Mouse (Mus musculus): ENCODE measurements around the gene Psmd10. TPM values are rescaled to one million over a fixed set of nuclear protein-coding genes. Genes with fewer than 3 reads are reported as not detected.

Gene Psmd10
- polyA plus RNA-seq (2016; fragmentation: Nextera tagmentation; extraction: Ambion mirVana), result 35.9 and 36.7 TPM in 2 replicates

DNA sequence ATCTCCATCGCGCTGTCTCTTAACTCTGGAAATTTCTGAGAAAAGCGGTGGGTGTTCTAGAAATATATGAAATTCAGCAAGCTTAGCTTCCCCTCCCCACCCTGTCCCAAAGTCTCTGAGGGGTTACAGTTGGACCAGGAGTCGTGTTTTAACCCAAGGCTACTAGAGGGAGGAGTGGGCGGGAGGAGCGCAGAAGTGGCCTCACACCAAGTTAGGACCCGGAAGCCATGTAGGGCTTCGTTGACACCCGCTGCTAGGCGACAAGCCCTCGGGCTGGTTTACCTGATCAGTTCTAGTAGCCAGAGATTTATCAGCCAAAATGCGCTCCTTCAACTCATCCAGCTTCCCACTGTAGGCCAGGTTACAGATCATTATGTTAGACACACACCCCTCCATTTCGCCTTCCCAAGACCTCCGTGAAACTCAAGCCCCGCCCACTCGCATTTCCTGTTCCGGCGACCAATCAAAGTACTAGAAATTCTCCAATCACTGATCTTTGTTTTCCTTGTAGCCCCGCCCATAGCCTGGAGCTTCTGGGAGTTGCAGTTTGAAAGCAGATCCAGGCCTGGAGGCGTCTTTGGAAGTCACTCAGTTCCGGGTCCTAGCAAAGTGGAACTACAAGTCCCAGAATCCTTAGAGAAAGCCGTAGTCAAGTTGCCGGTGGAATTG lies at the start of gene Psmd10, which contains the start of gene Atg4a:
Psmd10 (minus strand) TSS at position 457 of the 669 bp plus-strand sequence.
Atg4a (plus strand) TSS at position 636 of the 669 bp plus-strand sequence.
- no peaks in the 10 kb centered on the region for H3K36me3 ChIP-seq
- H3K9ac ChIP-seq, result peak within 1 kb of the TSS; percentile 44; the same call in 1 of the 2 replicates
- H3K4me1 ChIP-seq, result no peaks in the 10 kb centered on the region
- peak; percentile 96 for ATAC-seq (ENCODE audit: insufficient number of reproducible peaks, insufficient read depth, low FRiP score, low TSS enrichment)
- H3K27me3 ChIP-seq, result 0 out of 2 replicates have a peak, but pooled peaks cover 5% of the 10 kb centered on the region
- 24% methylated on average over 23 of the region's 23 CpGs for WGBS
- H3K4me3 ChIP-seq, result peak within 1 kb of the TSS; percentile 43
- no peaks in the 10 kb centered on the region for H3K9me3 ChIP-seq
- H3K4me2 ChIP-seq (replicated peaks), result peak within 1 kb of the TSS; percentile 51
- no peak within 1 kb of the TSS for H3K27ac ChIP-seq

DNA sequence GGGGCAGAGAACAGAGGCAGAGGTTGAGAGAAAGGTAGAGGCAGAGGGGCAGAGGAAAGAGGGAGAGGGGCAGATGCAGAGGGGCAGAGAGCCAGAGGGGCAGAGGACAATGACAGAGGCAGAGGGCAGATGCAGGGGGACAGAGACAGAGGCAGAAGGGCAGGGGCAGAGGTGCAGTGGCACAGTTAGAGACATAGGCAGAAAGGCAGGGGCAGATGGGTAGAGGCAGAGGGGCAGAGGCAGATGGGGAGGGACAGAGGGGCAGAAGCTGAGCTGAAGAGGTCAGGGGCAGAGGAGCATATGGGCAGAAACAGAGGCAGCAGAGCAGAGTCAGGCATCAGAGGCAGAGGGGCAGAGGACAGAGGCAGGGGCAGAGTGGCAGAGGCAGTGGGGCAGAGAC lies 42.4 kb upstream of the Psmd10 start:
- Histone ChIP-seq H3K9ac (no peak overlapping the region), H3K4me3 (no peak overlapping the region), H3K36me3 (no peaks in the 10 kb centered on the region), H3K27ac (no peak overlapping the region), H3K4me2 (replicated peaks) (no peak overlapping the region), H3K27me3 (peaks cover 30% of the 10 kb centered on the region), H3K9me3 (no peaks in the 10 kb centered on the region), H3K4me1 (no peaks in the 10 kb centered on the region)
- ATAC-seq (ENCODE audit: insufficient number of reproducible peaks, insufficient read depth, low FRiP score, low TSS enrichment), result no peak

DNA sequence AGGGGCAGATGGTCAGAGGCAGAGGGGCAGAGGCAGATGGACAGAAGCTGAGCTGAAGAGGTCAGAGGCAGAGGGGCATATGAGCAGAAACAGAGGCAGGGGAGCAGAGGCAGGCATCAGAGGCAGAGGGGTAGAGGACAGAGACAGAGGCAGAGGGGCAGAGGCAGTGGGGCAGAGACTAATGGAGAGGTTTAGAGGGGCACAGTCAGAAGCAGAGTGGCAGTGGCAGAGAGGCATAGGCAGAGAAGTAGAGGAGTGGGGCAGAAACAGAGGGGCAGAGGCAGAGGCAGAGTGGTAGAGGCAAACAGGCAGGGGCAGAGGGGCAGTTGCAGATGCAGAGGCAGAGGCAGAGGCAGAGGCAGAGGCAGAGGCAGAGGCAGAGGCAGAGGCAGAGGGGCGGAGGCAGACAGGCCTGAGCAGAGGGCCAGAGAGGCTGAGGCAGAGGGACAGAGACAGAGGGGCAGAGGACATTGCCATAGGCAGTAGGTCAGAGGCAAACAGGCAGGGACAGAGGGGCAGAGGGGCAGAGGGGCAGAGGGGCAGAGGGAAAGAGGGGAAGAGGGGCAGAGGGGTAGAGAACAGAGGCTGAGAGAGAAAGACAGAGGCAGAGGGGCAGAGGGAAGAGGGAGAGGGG lies 41.5 kb upstream of the Psmd10 start:
- Histone ChIP-seq H3K9ac (no peak overlapping the region), H3K27me3 (peaks cover 33% of the 10 kb centered on the region), H3K4me3 (no peak overlapping the region), H3K9me3 (no peaks in the 10 kb centered on the region), H3K27ac (no peak overlapping the region), H3K36me3 (no peaks in the 10 kb centered on the region), H3K4me2 (replicated peaks) (no peak overlapping the region), H3K4me1 (no peaks in the 10 kb centered on the region)
- ATAC-seq (ENCODE audit: insufficient number of reproducible peaks, insufficient read depth, low FRiP score, low TSS enrichment), result no peak
- WGBS, result 80% methylated on average over 1 of the region's 1 CpGs

DNA sequence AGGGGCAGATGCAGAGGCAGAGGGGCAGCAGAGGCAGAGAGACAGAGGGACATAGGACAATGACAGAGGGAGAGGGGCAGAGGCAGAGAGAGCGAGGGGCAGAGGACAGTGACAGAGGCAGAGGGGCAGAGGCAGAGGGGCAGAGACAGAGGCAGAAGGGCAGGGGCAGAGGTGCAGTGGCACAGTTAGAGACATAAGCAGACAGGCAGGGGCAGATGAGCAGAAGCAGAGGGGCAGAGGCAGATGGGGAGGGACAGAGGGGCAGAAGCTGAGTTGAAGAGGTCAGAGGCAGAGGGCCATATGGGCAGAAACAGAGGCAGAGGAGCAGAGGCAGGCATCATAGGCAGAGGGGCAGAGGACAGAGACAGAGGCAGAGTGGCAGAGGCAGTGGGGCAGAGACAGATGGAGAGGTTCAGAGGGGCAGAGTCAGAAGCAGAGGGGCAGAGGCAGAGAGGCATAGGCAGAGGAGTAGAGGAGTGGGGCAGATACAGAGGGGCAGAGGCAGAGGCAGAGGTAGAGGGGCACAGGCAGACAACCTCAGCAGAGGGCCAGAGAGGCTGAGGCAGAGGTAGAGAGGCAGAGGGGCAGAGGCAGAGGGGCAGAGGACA lies 40.5 kb upstream of the Psmd10 start:
- no peak overlapping the region for H3K9ac ChIP-seq
- ATAC-seq (ENCODE audit: insufficient number of reproducible peaks, insufficient read depth, low FRiP score, low TSS enrichment), result peak; percentile 81
- 87% methylated on average over 1 of the region's 1 CpGs for WGBS
- H3K27ac ChIP-seq, result no peak overlapping the region
- peaks cover 33% of the 10 kb centered on the region for H3K27me3 ChIP-seq
- no peaks in the 10 kb centered on the region for H3K4me1 ChIP-seq
- no peaks in the 10 kb centered on the region for H3K9me3 ChIP-seq
- no peak overlapping the region for H3K4me3 ChIP-seq
- H3K4me2 ChIP-seq (replicated peaks), result no peak overlapping the region
- no peaks in the 10 kb centered on the region for H3K36me3 ChIP-seq

DNA sequence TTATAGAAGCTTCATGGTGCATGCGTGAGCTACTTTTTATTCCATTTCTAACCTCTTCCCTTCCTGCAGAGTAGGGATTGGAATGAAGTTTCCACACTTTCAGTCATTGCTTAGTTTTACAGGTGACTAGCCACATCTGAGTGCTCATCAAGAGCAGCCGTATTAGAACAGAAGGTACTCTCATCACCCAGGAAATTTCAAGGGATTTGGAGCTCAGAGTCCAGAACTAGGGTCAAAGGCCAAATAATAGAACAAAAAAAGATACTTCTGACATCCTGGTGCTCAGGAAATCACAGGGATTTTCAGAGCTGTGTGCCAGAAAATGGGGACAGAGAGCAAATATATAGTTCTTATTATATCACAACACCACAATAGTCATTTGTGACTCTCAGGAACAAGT lies 28.7 kb upstream of the Psmd10 start:
- Histone ChIP-seq H3K9me3 (no peaks in the 10 kb centered on the region), H3K4me2 (replicated peaks) (no peak overlapping the region), H3K4me3 (no peak overlapping the region), H3K36me3 (no peaks in the 10 kb centered on the region), H3K27me3 (peaks cover 26% of the 10 kb centered on the region; the same call in 1 of the 2 replicates), H3K27ac (no peak overlapping the region), H3K4me1 (no peaks in the 10 kb centered on the region; the same call in 1 of the 2 replicates), H3K9ac (no peak overlapping the region)
- no peak for ATAC-seq (ENCODE audit: insufficient number of reproducible peaks, insufficient read depth, low FRiP score, low TSS enrichment)
- WGBS, result 76% methylated on average over 2 of the region's 2 CpGs

DNA sequence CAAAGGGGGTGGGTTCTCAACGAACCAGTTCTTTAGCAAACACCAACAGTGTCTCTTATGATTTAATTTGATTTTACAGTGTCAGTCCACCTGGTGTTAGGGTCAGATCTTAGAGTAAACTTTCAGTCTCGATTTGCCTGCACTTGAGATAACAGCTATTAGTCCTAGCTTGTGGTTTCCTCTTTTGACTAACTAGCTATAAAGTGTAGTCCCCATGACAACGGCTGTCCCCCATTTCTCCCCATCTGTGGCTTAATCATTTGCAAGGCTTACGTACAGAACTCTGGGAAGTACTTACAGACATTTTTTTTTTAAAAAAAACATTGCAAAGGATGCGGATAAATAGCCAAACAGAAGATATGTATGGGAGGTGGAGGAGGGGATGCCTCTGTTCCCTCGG lies 28.3 kb upstream of the Psmd10 start:
- no peak overlapping the region for H3K4me3 ChIP-seq
- no peaks in the 10 kb centered on the region for H3K9me3 ChIP-seq
- no peaks in the 10 kb centered on the region for H3K36me3 ChIP-seq
- H3K27me3 ChIP-seq, result peaks cover 26% of the 10 kb centered on the region; the same call in 1 of the 2 replicates
- 55% methylated on average over 6 of the region's 6 CpGs for WGBS
- H3K27ac ChIP-seq, result no peak overlapping the region
- ATAC-seq (ENCODE audit: insufficient number of reproducible peaks, insufficient read depth, low FRiP score, low TSS enrichment), result no peak
- no peak overlapping the region for H3K4me2 ChIP-seq (replicated peaks)
- no peak overlapping the region for H3K9ac ChIP-seq
- no peaks in the 10 kb centered on the region; the same call in 1 of the 2 replicates for H3K4me1 ChIP-seq

DNA sequence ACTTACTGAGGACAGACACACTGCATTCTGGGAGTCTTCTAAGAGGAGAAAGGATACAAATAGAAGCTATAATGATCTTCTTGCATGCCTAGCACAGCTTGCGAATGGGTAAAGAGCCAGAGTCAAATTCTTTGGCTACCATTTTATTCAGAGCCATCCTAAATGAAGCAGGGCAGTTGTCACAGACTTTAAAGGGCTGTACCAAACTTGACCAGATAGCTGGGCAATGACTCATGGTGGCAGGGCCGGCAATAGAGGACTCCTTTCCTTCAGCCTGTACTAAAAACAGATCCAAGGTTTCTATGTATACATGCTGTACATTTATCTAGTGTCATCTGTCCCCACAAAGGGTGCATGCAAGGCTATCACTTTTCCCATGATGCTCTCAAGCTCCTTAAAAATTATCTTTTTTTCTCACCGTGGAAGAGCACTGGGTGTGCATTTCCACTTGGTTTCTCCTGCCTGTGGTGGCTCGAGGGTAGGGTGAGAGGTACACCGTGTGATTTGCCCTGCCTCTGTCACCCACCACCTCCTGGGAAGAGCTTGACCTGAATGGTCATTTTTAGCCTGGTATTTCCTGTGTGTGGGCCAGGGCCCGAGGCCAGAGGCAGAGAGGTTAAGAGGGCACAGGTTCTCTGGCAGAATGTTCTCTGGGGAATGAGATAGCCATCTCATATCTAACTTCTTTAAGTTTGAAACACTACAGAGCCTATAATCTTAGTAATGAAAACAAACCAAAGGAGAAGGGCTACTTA lies 26.9 kb upstream of the Psmd10 start:
- Histone ChIP-seq H3K4me2 (replicated peaks) (no peak overlapping the region), H3K27me3 (peaks cover 25% of the 10 kb centered on the region; the same call in 1 of the 2 replicates), H3K36me3 (no peaks in the 10 kb centered on the region), H3K4me1 (no peaks in the 10 kb centered on the region; the same call in 1 of the 2 replicates), H3K27ac (no peak overlapping the region), H3K9me3 (no peaks in the 10 kb centered on the region), H3K9ac (no peak overlapping the region), H3K4me3 (no peak overlapping the region)
- 30% methylated on average over 6 of the region's 6 CpGs for WGBS
- no peak for ATAC-seq (ENCODE audit: insufficient number of reproducible peaks, insufficient read depth, low FRiP score, low TSS enrichment)

DNA sequence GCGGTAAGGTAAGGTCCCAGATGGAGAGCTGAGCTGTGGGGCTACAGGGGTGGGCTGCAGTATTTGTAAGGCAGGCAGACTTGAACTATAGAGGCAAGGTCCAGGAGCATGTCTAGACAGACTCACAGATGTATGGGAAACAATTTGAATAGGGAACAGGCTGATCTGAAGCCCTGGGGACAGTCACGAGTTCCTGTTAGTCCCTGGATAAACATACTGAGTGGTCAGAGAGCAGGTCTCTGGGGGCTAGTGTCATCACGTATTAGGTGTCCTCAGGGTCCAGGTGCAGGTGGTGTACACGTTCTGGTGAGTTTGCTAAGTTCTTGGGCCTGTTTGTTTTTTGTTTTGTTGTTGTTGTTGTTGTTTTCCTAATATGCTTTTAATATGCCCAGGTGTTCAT lies 23.6 kb upstream of the Psmd10 start:
- WGBS, result 43% methylated on average over 4 of the region's 4 CpGs
- H3K27ac ChIP-seq, result no peak overlapping the region
- no peak overlapping the region for H3K4me3 ChIP-seq
- H3K4me2 ChIP-seq (replicated peaks), result no peak overlapping the region
- H3K9ac ChIP-seq, result no peak overlapping the region
- no peaks in the 10 kb centered on the region; the same call in 1 of the 2 replicates for H3K4me1 ChIP-seq
- H3K36me3 ChIP-seq, result no peaks in the 10 kb centered on the region
- peaks cover 26% of the 10 kb centered on the region; the same call in 1 of the 2 replicates for H3K27me3 ChIP-seq
- ATAC-seq (ENCODE audit: insufficient number of reproducible peaks, insufficient read depth, low FRiP score, low TSS enrichment), result no peak
- H3K9me3 ChIP-seq, result no peaks in the 10 kb centered on the region

DNA sequence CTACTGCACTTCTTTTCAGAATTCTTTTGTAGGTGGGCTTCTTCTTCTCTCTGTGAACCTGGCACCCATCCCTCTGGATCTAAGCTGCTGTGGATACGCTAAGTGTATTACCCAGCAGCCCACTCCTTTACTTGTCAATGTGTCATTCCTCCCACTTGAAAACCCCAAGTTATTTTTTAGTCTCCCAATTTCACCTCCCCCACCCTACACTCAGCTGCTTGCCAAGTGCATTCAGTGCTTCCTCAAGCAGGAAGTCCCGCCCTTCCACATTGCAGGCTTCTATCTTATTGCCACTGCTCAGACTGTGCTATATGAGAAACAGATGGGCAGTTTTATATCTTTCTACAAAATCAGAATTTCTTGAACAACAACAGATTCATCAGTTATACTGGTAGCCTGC lies 23.0 kb upstream of the Psmd10 start:
- Histone ChIP-seq H3K9me3 (no peaks in the 10 kb centered on the region), H3K4me3 (no peak overlapping the region), H3K4me2 (replicated peaks) (no peak overlapping the region), H3K27ac (no peak overlapping the region), H3K36me3 (no peaks in the 10 kb centered on the region), H3K27me3 (peaks cover 24% of the 10 kb centered on the region; the same call in 1 of the 2 replicates), H3K4me1 (no peaks in the 10 kb centered on the region; the same call in 1 of the 2 replicates), H3K9ac (no peak overlapping the region)
- 0 out of 2 replicates have a peak, but pooled peaks have one; percentile 28 for ATAC-seq (ENCODE audit: insufficient number of reproducible peaks, insufficient read depth, low FRiP score, low TSS enrichment)
- WGBS, result 53% methylated on average over 2 of the region's 2 CpGs

DNA sequence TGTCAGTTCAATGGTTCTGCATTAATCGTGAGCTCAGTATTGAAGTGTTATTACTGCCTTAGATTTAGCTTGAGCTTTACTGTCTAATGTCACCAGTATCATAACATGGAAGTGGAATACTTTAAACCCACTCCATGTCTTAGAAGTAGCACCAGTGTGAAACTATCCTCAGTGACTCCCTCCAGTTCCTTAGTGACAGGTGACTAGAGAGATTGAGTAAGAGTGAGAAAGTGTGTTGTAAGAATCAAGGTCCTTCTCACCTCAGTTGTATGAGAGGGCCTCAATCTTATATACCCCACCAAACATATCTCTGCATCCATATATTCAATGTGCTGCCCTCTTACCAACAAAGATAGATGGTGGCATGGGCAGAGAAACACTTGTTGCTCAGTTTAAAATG lies 22.4 kb upstream of the Psmd10 start:
- 95% methylated on average over 1 of the region's 1 CpGs for WGBS
- Histone ChIP-seq H3K9me3 (no peaks in the 10 kb centered on the region), H3K36me3 (no peaks in the 10 kb centered on the region), H3K9ac (no peak overlapping the region), H3K27ac (no peak overlapping the region), H3K4me2 (replicated peaks) (no peak overlapping the region), H3K27me3 (peaks cover 22% of the 10 kb centered on the region; the same call in 1 of the 2 replicates), H3K4me1 (no peaks in the 10 kb centered on the region; the same call in 1 of the 2 replicates), H3K4me3 (no peak overlapping the region)
- ATAC-seq (ENCODE audit: insufficient number of reproducible peaks, insufficient read depth, low FRiP score, low TSS enrichment), result no peak

DNA sequence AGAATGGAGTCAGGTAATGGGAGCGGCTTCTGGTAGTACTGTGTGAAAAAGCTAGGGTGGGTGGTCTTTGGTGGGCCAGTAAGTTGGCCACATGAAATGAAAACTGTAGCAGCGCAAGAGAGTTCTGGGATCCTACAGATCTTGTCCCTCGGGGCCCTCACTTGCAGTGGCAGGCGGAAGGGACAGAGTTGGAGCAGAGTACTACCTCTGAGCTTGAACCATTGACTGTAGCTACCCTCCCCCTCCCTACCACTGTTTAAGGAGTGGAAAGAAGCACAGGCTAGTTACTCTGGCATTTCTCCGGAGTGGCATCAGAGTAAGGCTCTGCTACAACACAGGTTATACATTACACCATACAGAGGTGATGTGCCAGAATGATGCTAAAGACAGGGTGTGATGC lies 431 bp upstream of the Psmd10 start:
- WGBS, result 12% methylated on average over 5 of the region's 5 CpGs
- H3K27me3 ChIP-seq, result 0 out of 2 replicates have a peak, but pooled peaks cover 5% of the 10 kb centered on the region
- ATAC-seq (ENCODE audit: insufficient number of reproducible peaks, insufficient read depth, low FRiP score, low TSS enrichment), result no peak; the same call in 1 of the 2 replicates

More for the DNA sequence above, 431 bp upstream of the Psmd10 start:
- Histone ChIP-seq H3K4me1 (no peaks in the 10 kb centered on the region), H3K36me3 (no peaks in the 10 kb centered on the region), H3K9ac (no peak overlapping the region), H3K4me3 (peak overlapping the region; percentile 43), H3K27ac (no peak overlapping the region), H3K9me3 (no peaks in the 10 kb centered on the region), H3K4me2 (replicated peaks) (peak overlapping the region; percentile 51)

All from embryonic facial prominence, embryonic 12.5 days (tissue).